Mouse (Mus musculus): ENCODE measurements around the gene Fam161a. TPM values are rescaled to one million over a fixed set of nuclear protein-coding genes. Genes with fewer than 3 reads are reported as not detected.
A peak's percentile ranks its signal among the peaks of the same experiment; 100 is the strongest.

The Fam161a gene
- total RNA-seq, 4 experiments from 2014 or later, result 2.6 to 3.4 (median 3.1) TPM

GRCm38 (mm10) chr11:22990393-22991126, 16.8 kb upstream of the Fam161a start, which contains the start of gene Cct4:
Cct4 (plus strand) TSS chr11:22990519.
- peak; percentile 83 to 87 for DNase-seq (ENCODE audit: low spot score in 2 of 2)

GRCm38 (mm10) chr11:22991218-22991835, 16.0 kb upstream of the Fam161a start:
- no peak for DNase-seq (ENCODE audit: low spot score in 2 of 2)

GRCm38 (mm10) chr11:22994271-22994670, 13.1 kb upstream of the Fam161a start:
- DNase-seq (ENCODE audit: low spot score in 2 of 2), result no peak

GRCm38 (mm10) chr11:22995461-22995860, 11.9 kb upstream of the Fam161a start:
- no peak for DNase-seq (ENCODE audit: low spot score in 2 of 2)

DNA sequence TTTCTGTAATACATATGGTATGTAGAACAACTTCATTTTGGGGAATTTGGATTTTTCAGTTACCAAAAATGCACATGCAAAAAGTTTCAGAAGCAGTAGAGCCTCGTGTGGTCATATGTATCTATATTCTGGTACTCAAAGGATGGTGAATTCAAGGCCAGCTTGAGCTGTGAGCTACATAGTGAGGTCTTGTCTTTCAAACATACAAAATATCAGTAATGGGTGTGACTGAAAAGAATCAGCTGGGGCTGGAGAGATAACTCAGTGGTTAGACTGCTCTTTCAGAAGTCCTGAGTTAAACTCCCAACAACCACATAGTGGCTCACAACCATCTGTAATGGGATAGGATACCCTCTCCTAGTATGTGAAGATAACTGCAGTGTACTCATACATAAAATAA, 9.0 kb upstream of the Fam161a start:
- DNase-seq (ENCODE audit: low spot score in 2 of 2), result no peak

DNA sequence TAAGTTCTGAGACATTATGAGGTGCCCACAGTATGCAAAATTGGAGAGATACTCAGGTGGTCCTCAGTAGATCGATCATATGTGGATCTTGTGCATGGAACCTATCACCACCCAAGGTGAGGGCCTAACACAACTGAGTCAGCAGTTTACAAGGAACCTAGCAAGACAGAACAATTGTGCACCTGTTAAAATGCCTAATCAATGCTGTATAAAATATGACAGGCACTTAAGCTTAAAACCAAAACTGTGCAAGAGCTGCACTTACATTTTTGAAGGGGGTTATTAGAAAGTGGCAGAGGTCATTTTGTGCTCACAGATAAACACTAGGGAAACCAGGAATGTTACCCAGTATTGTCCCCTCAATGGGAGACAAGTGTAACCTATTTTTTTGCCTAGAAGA, 2.1 kb upstream of the Fam161a start:
- no peak for DNase-seq (ENCODE audit: low spot score in 2 of 2)

- DNase-seq (ENCODE audit: low spot score in 2 of 2), result no peak
Observed at GRCm38 (mm10) chr11:23007166-23007480, 208 bp upstream of the Fam161a start.

DNA sequence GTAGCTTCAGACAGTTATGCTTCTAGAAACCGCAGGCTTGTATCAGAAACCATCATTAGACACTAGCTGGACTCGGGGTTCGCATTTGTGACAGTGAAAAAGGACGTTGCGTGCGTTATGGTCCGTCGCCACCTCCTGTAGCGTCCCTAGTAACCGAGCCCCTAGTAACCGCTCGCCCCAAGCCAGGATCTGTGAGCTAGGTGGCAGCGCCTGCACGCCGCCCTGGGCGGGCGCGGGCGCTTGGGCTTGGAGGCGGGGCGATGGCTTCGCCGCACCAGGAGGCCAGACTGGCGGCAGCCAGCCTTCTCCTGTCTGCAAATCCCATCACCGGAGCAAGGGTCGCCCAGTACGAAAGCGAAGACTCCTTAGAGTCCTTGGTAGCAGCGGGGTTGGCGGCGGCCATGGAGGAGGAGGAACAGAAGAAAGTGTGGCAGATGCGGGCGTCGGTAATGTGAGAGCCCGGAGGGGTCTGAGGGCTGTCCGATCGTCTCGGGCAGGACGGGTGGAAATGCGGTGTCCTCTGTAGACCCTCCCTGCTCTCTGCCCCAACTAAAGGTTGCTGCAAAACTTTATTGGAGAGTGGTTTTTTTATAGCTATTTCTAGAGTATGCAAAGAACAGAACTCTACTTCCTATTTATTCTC, 971 bp downstream of the Fam161a start:
- DNase-seq (ENCODE audit: low spot score in 2 of 2), result peak; percentile 54 to 77

DNA sequence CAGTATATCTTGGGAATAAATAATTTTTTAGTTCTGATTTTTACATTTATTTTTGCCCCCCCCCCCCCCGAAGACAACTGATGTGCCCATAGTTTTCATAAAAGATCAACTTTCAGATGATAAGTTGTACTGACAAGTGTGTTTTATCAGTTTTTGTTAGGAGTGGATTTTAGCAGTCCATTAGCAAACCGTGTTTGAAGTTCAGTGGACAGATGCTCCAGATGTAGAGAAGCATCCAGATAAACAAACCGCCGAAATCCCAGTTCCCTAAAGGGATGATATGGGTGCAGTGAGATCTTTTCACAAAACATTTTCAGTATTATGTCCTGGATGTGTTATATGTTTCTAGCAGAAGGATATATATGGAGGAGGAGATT, 1.5 kb downstream of the Fam161a start:
- DNase-seq (ENCODE audit: low spot score in 2 of 2), result no peak

GRCm38 (mm10) chr11:23013096-23013495, 5.8 kb downstream of the Fam161a start:
- DNase-seq (ENCODE audit: low spot score in 2 of 2), result no peak

GRCm38 (mm10) chr11:23013580-23014294, 6.4 kb downstream of the Fam161a start:
- DNase-seq (ENCODE audit: low spot score in 2 of 2), result no peak

DNA sequence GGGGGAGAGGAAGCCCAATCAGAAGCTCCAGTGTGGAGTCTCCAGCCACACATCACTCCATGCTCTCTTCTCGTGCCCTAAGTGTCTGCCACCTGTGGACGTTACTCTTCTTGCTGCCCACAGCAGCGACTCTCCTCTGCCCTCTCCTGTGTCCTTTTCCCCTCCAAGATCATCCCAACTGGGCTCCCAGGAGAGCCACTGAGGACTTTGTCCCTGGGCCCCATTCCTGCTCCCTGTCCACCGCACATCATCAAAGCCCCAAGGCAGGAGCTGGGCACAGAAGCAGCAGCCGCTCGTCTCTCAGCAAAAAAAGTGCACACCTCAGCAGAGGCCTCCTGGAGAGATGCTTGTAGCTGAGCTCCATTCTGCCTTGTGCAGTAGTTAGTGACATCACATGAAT, 7.7 kb downstream of the Fam161a start:
- DNase-seq (ENCODE audit: low spot score in 2 of 2), result no peak

DNA sequence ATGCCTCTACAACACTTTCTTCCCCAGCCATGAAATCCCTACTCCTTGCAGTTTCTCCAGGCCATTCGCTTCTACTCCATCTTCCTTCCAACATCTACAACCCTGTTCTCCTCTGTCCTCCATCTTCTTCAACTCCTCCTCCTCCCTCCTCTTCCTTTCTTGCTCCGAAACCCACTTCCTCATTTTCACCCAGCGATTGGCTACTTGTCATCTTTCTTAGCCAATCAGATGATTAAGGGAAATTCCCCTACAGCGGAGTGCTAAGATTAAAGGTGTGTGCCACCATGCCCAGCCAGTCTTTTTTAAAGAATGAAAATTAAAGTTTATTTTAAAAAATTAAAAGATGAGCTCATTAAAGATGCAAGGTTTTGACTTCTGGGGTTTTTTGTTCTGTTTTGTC, 10.6 kb downstream of the Fam161a start:
- no peak for DNase-seq (ENCODE audit: low spot score in 2 of 2)

- DNase-seq (ENCODE audit: low spot score in 2 of 2), result no peak
Observed at GRCm38 (mm10) chr11:23020116-23020770, 12.9 kb downstream of the Fam161a start.

GRCm38 (mm10) chr11:23020841-23021240, 13.5 kb downstream of the Fam161a start:
- DNase-seq (ENCODE audit: low spot score in 2 of 2), result no peak

GRCm38 (mm10) chr11:23023155-23023554, 15.8 kb downstream of the Fam161a start:
- DNase-seq (ENCODE audit: low spot score in 2 of 2), result no peak

DNA sequence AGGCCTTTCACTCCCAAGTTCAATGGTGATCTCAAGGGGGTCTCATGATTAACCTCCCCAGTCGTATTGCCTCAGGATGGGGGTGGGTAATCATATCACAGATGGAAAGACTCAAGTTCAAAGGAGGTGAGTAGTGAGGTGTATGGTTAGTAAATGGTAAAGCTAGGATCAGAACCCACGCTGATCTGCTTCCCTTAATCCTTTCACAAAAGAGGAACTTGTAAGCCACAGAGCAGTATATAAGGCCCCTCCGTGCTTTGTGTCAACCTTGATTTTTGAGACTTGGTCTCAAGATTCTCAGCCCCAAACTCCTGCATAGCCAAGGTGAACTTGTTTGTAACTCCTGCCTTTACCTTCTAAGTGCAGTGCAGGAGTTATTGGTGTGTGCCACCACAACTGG, 16.8 kb downstream of the Fam161a start:
- no peak for DNase-seq (ENCODE audit: low spot score in 2 of 2)

DNA sequence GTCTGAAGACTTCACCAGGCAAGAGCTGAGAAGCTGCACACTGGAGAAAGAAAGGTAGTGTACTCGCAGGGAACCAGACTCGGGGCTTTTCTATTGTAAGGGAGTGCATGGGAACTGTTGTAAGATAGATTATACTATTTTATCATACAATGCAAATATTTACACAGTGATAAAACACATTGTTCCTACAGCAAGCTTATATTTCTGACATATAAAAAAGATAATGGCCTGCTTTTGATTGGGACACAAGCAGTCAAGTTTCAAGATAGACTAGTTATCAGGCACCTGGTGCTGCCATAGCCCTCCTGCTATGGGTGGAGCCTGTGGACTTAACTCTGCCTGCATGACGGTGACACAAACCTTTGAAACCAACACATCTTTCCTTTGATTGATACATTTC, 21.6 kb downstream of the Fam161a start:
- DNase-seq (ENCODE audit: low spot score in 2 of 2), result no peak

DNA sequence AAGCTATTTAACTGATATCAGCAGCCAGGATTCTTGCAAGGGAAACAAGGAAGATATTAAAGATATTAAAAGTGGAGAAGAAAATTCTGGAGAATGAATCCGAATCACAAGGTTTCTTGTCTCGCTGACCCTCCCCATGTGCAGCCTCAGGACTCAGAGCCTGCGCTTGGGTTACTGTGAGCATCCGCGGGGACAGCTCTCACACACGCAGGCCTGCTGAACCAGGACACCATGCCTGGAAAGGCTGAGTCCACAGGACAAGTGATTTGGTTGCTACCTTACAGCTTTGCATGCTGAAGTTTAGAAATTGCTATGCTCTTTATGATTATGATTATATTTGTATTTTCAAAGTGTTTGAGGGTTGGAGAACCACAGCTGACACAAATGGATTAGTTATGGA, 22.1 kb downstream of the Fam161a start:
- no peak for DNase-seq (ENCODE audit: low spot score in 2 of 2)

- no peak for DNase-seq (ENCODE audit: low spot score in 2 of 2)
Observed at GRCm38 (mm10) chr11:23047252-23047651, 39.9 kb downstream of the Fam161a start.
